Mouse (Mus musculus): Measurements from ENCODE around the gene Pias4.

Pias4 gene

DNA sequence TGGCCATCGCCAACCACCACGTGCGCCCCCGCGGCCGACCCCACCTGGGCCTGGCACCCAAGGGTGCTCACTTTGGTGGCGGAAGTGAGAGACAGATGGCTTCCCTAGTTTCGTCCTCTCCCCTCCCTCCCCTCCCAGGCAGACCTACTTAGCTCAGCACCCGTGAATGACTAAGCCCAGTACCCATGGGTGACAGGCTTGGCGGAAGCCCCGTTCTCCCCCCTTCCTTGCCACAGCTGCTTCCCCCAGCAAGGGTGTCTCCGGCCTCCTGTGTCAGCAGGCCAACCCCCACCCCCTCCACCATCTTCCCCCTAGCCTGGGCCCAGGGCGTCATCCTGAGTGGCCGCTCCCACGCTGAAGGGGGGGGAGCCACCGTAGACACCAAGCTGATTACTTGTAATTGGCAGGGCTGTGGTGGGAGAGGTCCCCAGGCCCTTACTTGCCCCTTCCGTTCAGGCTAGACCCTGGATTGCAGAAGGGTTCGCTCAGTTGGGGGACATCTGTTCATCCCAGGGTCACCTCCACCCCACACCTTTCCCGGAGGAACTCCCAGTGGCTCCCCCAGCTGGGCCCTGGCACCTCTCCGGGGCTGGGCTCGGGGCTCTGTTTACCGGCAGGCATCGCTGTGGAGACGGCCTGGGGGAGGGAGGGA, 29.5 kb downstream of the Pias4 start:
- DNase-seq (ENCODE audit: low spot score) = peak; percentile 72

DNA sequence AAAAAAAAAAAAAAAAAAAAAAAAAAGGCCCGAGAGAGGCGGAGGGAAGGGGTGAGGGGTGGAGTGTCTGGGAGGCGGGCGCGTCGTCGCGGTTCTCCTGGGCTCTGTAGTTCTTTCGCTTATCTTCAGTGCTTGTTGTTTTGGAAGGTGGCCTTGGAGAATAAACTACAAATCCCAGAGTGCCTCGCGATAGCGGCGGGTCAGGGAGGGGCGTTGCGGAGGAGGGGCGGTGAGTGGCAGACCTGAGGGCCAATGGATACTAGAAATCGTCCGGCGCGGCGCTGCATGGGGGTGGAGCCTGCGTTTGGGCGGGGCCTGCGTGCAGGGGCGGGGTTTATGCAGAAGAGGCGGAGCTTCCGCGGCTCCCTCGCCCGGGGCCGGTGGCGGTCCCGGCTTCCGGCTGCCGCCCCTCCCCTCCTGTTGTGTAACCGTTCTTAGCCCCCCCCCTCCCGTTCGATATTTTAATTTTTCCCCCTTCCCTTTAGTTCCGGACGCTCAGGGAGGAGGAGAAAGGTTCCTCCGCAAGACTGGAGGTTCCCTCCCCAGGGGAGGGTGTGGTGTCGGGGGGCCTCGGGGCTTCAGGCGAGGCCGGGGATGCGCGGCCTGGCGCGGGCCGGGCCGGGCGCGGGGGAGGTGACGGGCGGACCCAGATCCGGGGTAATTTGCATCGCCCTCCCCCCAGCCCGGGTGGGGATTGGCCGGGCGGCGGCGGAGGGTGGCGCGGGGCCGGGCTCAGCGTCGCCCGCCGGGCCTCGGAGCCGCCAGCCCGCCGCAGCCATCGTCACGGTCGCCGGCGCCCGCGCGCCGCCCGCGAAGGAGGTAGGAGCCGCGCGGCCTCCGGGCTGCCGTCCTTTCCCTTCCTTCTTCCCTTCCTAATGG, 30.2 kb downstream of the Pias4 start:
- peak; percentile 99 for DNase-seq (ENCODE audit: low spot score)

- no peak for DNase-seq (ENCODE audit: low spot score)
These were observed 31.0 kb downstream of the Pias4 start for GRCm38 (mm10) chr10:81136706-81137231.

DNA sequence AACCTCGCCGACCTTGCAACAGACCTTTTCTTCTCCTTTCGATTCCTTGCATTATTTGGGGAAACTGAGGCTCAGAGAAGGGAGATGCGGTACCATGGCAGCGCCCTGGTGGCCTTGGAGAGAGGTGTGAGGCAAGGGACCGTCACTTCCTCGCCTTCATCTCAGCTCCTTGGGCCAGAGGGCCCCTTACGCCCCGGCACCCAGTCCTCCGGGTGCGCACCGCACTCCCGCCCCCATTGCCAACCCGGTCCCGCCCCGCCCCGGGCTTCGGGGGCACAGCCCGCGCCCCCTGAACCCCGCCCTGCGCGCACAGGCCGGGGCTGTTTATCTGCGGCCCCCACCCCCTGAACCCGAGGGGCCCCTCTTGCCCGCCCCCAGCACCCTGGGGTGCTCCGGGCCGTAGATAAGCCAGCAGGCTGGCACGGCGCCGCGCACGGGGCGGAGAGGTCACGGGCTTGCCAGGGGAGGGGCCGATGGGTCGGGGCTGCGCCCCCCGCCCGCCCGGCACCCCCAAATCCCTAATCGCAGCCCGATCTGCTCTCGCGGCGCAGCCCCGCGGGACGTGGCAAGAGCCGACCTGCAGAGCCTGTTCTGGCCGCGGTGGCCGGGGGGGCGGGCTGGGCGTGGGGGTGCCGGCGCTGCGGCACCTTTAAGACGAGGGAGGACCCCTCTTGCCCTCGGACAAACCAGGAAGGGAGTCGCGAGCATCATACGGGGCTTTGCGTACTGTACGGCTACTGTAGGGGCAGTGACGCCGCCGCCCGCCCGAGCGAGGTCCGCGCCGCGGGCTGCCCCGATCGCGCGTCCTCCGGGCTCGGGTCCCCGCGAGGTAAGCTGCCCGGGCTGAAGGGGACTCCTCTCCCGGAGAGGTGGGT, 31.7 kb downstream of the Pias4 start:
- DNase-seq (ENCODE audit: low spot score) = peak; percentile 79

- DNase-seq (ENCODE audit: low spot score) = no peak
These were observed 32.6 kb downstream of the Pias4 start, which contains the start of gene Zbtb7a for GRCm38 (mm10) chr10:81134966-81135681. Zbtb7a (plus strand) TSS chr10:81135220.

- no peak for DNase-seq (ENCODE audit: low spot score)
These were observed 33.5 kb downstream of the Pias4 start for GRCm38 (mm10) chr10:81134181-81134587.

DNA sequence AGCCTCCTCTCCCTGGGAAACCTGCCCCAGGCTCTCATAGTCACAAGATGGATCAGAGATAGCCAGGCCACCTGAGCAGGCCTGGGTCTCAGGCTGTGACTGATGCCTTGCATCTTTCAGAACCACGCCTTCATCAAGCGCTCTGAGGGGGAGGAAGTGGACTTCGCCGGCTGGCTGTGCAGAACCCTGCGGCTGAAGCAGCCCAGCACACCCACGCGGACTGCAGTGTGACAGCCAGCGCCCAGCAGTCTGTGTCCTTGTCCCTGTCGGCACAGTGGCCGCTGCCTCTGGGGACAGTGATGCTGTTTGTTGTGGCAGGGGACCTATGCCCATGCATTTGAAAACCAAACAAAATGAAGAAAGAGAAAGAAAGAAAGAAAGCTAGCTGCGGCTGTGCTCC, 44.2 kb downstream of the Pias4 start:
- DNase-seq (ENCODE audit: low spot score) = no peak

DNA sequence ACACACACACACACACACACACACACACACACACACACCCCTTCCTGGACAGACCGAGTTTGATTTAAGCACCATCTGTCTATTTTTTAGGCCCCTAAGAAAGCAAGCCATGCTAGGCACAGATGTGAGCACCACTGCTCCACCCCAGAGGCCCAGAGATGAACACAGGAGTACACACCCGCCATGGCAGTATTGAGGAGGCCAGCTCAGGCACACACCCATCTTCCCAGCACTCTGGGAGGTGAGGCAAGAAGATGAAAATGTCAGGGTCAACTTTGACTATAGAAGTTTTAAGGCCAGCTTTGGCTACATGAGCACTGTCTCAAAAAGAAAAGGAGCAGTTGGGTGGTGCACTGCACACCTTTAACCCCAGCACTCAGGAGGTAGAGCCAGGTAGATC, 44.8 kb downstream of the Pias4 start:
- no peak for DNase-seq (ENCODE audit: low spot score)

GRCm38 (mm10) chr10:81120650-81121049, 47.1 kb downstream of the Pias4 start:
- no peak for DNase-seq (ENCODE audit: low spot score)

DNA sequence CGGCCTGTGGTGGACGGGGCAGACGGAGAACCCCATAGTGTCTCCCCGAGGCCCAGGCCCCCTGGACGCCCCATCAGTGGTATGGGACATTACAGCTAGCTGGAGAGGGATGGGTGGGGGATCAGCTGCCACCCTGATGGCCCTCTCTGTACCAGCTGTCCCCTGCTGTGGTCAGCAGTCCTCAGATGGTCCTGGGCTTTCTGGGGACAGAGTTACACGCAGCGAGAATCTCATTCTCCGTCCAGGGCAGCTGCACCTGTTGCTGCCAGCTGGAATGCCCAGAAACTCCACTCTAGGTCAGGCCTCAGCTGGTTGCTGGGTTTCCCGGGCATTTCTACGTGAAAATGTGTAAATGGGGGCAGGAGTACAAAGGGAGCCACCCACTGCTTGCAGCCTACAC, 48.1 kb downstream of the Pias4 start:
- no peak for DNase-seq (ENCODE audit: low spot score)

DNA sequence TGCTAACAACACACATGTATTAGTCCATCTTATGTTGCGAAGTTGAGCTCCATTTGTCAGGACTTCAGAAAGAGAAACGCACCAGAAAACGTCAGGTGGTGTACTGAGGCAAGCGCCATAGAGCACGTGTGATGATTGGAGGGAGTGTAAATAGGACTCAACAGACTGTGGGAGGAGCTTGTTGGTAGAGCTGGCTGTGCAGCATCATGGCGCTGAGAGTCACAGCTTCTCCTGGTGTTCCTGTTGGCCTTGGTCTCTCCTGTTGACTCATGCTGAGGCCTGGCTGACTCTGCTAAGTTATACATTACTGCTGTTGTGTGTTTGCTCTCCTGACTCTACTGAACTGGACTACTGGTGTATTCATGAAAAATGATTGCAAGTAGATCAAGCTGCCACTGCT, 54.8 kb downstream of the Pias4 start:
- DNase-seq (ENCODE audit: low spot score) = no peak

DNA sequence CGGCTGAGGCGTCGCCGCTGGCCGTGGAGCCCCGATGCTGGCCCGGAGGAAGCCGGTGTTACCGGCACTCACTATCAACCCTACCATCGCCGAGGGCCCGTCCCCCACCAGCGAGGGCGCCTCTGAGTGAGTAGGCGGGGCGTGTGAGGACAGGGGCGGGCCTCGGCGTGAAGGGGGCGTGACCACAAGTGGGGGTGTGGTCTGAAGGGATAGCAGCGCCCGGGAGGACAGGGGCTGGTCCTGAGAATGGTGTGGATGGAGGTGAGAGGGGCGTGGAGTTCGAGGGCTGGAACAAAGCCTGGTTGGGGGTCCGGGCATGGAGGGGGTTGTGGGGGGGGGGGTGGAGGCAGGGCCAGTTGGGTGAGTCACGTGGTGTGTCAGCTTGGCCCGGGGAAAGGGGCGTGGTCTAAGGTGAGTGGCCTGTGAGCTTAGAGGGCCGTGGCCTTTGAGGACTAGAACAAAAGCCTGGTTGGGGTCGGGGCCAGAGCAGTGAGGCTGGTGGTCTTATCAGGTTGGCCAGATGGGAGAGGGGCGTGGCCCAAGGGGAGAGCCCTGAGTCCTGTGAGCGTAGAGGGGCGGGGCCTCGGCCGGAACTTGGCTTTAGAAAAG, 61.5 kb downstream of the Pias4 start:
- DNase-seq (ENCODE audit: low spot score) = peak; percentile 94

GRCm38 (mm10) chr10:81105565-81106112, 62.1 kb downstream of the Pias4 start, which contains the start of gene Map2k2:
Map2k2 (plus strand) TSS chr10:81105915.
- peak; percentile 97 for DNase-seq (ENCODE audit: low spot score)
